Mouse (Mus musculus) effector memory CD4-positive, alpha-beta T cell, adult 5 months (primary cell): ENCODE results near the gene Serpinb1c. TPM values are rescaled to one million over a fixed set of nuclear protein-coding genes. Genes with fewer than 3 reads are reported as not detected.

Experiments
- polyA plus RNA-seq: library from polyadenylated mRNA; unstranded; fragments of 100-300 nt; shearing (Covaris generic); gene quantifications from one replicate; pipeline ENCODE4 v1.2.1, GENCODE M21; 2017

Serpinb1c gene
- polyA plus RNA-seq, result not detected

GRCm38 (mm10) chr13:32898111-32898510, at the start of gene Serpinb1c:
TSS of gene Serpinb1c (minus strand) at chr13:32898211.

DNA sequence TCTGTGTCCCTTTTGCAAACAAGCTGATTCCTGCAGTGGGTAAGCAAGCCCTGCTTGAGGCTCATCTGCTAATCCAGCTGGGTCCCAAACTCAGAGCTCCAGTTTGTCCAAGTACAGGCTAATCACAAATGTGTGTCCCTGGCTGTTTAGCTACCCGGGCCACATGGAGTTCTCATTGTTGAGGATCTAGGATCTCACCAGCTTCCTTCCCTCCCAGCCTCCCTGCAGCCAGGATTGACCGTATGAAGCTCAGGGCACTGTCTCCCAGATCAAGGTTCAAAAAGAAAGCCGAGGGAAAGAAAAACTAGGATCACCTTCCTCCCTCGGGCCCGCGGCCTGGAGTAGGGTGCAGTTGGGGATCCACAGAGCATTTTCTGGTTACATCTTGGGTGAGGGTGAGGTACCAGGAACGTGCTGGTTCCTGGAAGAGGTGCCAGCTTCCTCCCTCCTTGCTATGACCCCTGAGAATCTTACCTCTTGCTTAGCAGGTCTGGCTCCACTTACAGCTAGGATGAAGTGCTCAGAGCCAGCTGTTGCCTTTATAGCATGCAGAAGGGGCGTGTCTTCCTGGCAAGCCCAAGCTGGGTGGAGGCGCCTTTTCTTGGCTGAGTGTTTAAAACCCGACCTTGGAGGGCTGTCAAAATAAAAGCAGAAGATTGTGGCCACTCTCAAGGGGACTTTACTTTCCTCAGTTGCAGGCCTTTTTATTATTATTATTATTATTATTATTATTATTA, 47.2 kb downstream of the Serpinb1c start, which contains the start of gene Serpinb1a:
Gene Serpinb1a (minus strand): TSS at position 518 of the 737 bp plus-strand sequence.

Other genes starting within 250 kb of the Serpinb1c start
- gene Mylk4, start 114.3 kb downstream of the Serpinb1c start, polyA plus RNA-seq, result not detected
- 66.9 TPM for gene Wrnip1, start 96.2 kb downstream of the Serpinb1c start, polyA plus RNA-seq
- not detected for gene D930007J09Rik, start 95.4 kb downstream of the Serpinb1c start, polyA plus RNA-seq
- 20.0 TPM for gene Serpinb1a, start 47.0 kb downstream of the Serpinb1c start, polyA plus RNA-seq
- 70.7 TPM for gene Serpinb6b, start 67.0 kb upstream of the Serpinb1c start, polyA plus RNA-seq
- 145 TPM for gene Serpinb9, start 105.0 kb upstream of the Serpinb1c start, polyA plus RNA-seq
- gene Serpinb9b, start 129.2 kb upstream of the Serpinb1c start, polyA plus RNA-seq, result 0.21 TPM
- gene Serpinb1b, start 180.4 kb upstream of the Serpinb1c start, polyA plus RNA-seq, result 1.3 TPM